Mouse (Mus musculus): Measurements from ENCODE around the gene Plcb4. TPM values are rescaled to one million over a fixed set of nuclear protein-coding genes. Genes with fewer than 3 reads are reported as not detected.
"Not testable (repeated sequence)": the region's sequence is repeated elsewhere in the genome, so short reads cannot be mapped to it uniquely, and the experiment has no call there.

Plcb4 gene
- polyA plus RNA-seq, 2 experiments from 2014 or later, result 19.5 to 19.6 TPM

DNA sequence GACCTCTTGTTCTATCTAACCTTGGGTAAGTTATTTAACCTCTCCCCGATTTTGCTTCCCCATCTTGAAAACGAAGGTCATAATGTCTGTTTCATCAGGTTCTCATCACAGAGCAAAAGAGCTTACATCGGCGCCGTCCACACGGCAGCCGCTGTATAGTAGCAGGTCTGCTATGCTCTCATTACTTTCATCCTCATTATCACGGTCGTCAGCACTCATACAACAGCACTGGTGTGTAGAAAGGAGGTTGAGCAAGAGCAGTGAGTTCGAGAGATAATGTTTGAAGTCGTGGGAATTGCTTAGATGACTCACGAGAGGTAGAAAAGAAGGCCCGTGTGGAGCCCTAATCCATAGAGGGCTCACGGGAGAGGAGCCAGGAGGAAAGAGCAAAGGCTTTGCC is 304.3 kb downstream of the Plcb4 start:
- ATAC-seq, result no peak

DNA sequence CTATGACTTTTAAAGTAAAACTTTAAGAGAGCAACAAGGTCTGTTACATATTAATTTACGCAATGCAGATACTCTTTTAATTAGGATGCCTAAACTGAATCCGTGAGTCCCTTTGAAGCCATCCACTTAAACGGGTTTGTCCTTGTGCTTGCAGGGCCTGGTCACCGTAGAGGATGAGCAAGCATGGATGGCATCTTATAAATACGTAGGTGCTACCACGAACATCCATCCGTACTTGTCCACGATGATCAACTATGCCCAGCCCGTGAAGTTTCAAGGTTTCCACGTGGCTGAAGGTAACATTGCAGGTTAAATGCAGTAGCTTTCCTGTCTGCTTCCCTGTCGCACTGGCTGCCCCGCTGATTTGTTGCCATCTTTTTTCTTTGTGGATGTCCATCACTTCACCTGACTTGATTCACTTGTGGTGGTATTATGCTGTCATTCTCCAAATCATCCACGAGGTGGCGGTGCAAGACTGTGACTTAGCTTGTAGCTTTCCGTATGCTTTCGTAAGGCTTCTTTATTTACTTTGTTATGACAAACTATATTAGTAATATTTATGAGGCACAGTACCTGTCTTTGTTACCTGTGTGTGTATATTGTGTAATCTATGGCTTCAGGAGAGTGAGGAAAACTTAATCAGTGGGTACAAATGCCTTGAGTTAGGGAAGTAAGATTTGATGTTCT is 308.2 kb downstream of the Plcb4 start:
- peak; percentile 59 for ATAC-seq

DNA sequence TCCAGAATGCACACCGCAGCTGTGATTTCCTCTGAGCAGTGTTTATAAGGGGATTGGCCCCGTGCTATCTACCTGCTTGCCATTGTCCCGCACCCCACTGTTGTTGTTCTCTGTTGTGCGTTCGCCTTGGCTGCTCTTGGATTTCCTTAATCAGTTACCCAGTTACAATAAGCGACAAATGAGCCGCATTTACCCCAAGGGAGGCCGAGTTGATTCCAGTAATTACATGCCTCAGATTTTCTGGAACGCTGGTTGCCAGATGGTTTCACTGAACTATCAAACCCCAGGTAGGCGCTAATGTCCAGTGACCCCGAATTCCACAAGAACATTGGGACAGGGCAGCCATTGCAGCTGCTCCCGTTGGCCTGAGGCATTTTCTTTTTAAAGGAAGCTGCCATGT is 309.3 kb downstream of the Plcb4 start:
- ATAC-seq, result no peak

DNA sequence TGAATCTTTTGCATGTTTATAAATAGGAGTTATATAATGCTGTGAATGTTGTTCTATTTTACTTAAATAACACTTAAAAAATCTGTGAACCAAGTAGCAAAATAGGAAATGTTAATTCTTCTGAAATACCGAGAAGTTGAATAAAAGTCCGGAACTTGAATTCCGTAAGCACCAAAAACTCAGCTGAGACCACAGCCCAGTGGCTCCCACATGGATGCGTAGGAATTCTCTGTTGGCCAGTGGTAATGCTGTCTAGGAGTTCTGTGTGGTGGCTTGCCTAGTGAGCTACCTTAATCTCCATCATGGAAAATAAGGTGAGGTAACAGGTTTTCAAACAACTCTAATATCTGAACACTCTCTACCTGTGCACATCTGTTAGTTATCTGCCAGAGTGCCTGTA is 312.1 kb downstream of the Plcb4 start:
- ATAC-seq, result no peak

DNA sequence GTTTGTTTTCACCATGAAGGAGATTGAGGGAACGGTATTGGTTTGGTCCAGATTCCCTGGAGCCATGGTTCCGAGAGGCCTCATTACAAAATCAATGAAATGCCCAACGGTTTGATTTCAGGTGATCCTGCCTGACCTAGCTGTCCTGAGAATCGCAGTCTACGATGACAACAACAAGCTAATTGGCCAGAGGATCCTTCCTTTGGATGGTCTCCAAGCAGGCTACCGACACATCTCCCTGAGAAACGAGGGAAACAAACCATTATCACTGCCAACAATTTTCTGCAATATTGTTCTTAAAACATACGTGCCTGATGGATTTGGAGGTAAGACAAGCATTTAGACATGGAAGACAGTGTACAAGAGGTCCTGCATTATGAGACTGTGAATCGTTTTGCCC is 317.2 kb downstream of the Plcb4 start:
- ATAC-seq, result no peak

DNA sequence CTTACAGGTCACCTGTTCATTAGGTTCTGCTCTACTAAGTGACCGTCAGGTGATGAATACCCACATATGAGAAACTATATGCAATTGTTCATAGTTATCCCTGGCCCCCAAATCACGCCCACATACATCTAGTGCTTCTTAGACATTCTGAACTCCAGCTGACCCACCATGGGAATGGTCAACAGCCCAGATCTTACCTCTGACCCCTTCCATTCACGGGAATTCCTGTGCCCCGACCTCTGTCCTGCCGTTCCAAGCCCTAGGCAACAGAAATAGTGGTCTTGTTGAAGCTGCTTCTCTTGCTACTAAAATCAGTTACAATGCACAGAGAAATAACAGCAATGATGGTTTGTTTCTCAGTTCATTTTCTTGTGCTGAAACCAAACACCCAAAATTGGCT is 320.0 kb downstream of the Plcb4 start:
- ATAC-seq, result no peak

DNA sequence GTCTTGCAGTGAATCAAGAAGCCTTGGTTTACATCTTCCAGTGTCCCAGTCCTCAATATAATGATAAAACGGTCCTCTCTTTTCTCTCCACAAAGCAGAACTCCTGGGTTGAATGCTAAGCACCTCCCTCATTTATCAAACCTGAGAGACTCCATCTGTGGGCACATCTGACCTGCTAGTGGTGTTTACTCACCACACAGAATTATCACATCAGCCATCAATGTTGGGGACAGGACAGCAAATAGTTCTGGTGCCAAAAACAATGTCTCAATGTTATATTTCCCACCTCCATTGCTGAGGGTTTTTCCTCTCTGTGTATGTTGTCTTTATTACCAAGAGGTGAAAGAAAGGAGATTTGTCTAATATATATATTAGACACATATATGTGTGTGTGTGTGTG is 321.6 kb downstream of the Plcb4 start:
- ATAC-seq, result no peak

DNA sequence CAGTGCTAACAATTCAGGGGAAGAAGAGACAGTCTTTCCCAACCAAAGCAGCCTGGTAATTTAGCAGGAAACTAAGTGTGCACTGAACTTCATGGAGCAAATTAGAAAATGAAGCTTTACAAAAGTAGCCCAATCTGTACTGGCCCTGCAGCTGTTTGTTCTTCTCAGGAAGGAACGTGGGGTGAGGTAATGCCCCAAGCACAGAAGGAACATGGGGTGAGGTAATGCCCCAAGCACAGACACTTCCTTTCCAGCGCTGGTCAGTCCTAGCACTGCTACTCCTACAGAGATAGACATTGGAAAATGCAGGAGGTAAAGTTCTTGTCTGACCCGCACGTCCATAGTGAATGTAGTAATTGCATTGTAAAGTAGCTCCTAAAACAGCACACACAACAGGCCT is 325.2 kb downstream of the Plcb4 start:
- ATAC-seq, result no peak

DNA sequence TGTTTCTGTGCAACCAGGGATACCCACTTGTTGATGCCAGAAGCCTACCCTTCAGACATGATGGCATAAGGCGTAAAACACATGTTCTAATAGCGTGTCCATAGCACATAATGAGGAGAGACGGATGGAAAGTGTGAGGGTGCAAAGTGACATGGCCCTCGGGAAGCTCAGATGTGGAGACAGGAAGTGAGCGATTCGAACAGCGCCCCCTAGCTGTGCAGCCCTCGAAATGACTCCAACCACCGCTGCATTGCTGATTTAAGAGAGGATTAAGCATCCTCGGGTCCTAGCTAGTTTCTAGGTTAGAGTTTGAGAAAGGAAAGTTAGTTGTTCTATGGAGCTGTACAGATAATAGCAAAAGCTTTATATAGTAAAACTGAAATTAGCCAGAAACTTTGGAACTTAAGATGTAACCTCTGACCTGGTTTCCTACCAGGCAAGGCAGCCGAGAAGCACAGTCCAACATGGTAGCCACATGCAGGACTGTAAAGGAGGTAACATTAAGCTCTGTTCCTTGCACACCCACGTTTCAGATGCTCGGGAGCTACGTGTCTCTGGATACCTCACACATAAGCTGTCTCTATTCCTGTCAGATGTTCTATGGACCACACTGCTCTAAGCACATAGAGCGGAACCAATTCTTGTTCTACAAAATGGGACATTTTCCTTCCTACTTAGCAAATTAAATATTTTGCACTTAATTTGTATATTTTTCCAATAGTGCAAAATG is 326.9 kb downstream of the Plcb4 start:
- ATAC-seq, result no peak

DNA sequence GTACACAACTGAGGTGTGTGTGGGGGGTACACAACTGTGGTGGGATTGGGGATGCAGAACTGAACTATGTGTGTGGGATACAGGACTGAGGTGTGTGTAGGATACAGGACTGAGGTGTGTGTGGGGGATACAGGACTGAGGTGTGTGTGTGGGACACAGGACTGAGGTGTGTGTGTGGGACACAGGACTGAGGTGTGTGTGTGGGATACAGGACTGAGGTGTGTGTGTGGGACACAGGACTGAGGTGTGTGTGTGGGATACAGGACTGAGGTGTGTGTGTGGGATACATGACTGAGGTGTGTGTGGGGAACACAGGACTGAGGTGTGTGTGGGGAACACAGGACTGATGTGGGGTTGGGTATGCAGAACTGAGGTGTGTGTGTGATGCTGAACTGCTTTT is 329.7 kb downstream of the Plcb4 start:
- ATAC-seq, result not testable (repeated sequence)

DNA sequence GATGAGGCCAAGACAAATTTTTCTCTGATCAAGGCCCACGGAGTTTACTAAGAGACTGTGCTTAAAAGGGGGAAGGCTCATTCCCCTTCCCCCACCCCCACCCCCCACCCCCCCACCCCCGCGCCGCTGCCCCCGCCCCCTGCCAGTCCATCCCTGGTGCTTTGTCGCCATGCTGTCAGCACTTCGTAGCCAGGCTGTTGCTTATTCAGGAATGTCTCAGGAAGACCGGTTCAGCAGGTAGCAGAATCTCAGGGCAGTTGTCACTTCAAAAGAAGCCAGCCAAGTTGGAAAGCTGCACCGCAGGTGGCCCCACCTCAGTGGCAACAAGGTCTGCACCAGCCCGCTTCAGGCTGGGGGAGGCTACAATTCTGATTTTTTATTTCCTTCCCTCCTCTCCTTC is 331.9 kb downstream of the Plcb4 start:
- not testable (repeated sequence) for ATAC-seq

DNA sequence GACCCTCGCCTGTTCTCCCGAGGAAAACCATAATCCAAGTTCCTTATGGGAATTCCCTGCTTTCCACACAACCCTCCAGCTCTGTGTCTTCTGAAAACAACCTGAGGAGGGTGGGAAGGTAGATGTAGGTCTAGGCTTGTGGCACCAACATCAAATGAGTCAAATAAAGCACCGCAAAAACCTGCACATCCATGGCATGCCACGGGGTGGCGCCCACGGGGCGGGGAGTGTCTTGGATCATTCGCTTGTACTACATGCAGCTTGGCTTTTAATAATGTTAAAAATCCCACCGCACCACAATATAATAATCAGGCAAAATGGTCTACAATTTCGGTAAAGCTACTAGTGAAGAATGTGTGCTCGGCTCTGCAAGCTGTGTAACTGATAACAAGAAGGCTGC is 334.5 kb downstream of the Plcb4 start:
- no peak for ATAC-seq

DNA sequence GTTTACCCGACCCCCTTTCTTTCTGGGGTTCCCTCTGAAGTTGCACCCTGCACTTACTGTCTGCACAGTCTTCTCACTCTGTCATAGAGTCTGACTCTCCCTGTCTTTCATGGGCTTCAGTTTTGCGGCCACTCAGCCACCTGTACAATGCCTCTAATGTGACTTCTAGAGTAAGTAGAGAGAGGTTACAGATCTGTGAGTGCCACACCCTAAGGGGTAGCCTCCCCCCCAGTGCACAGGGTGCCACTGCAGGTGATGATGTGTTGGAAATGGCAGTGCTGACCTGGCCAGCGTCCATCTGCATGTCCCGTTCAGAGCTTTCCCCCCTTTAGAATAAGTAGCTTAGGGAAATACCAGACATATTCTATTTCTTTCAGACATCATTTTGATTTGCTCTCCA is 336.4 kb downstream of the Plcb4 start:
- ATAC-seq, result no peak

DNA sequence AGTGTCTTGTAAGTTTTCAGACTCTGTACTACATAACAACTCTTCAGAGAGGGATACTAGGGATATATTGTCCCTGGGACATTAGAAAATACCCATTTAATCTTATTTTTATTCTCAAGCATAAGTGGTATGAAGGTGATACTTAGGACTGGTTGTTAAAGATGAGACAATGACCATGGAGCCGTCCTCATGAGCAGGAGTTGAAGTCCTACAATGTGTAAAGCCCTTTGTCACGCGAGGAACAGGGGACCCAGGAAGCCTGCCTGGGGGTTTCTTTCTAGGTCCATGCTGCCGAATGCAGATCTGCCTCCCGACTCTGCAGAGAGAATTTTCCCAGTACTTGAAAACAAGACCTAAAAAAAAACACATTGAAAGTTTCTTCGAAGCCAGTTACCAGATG is 338.1 kb downstream of the Plcb4 start:
- ATAC-seq, result no peak

DNA sequence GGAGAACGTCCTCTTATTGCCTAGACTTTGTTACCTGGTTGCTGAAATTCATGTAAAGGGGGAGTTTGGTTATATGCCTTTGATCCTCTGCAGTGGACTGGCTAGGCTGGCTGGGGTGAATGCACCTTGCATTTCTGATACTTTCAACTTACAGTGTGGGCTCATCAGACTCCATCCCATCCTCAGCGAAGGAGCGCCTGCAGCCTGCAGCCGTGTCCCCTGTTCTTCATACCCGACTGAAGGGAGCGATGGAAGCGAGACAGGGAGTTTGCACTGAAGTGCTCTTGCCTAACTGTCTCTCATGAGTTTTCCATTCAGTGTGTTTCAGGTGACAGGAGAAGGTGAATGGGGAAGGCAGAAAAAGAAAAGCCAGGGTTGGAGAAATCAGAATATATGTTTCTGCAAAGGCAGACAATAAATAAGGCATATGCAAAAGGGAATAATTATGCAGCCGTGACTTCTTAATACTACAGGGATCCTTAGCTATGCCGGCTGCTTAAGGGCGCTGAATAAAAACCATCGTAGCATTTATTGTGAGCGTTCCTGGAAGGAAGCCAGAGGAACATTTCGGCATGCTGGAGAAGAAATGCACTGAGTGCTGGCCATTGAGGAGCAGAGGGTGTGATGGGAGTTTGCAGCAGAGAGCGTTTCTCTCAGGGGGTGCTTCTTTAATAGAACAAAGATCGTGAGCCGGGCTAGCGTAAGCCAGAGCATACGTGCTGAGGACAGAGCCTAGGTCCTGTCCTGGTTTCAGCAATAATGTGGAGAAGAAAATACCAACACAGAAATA is 338.7 kb downstream of the Plcb4 start:
- ATAC-seq, result no peak

DNA sequence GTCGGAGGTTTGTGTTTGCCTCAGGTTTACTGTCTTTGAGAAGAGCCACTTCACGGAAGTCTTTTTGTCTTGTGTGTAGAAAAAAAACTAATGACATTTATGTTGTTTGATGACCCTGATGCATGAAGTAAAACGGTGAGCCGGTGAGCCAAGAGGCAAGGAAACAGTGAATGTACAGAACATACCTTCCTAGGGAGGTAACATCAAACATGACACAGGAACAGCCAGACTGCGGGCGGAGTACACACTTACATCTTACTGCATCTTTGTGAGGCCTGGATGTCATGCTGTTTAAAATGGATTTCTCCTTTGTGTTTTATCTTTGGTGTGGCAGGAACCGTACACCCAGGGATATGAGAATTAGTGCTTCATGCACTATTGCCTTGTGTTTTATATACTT is 340.1 kb downstream of the Plcb4 start:
- ATAC-seq, result no peak

DNA sequence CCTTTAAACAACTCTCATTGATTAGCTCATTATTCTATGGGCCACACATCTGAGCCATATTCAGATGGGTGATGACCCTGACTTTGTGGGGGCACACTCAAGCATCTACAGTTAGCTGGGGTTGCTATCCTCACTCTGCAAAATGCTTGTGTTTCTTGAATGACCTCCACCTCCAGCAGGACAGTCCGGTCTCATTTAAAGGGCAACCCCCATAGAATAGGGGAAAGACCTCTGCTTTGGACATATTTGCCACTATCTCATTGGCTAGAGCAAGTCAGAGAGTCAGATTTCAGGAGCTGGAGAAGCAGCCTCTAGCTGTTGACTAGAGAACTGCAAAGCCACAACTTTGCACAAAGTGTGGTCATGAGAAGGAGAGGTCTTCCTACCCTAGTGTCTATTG is 340.6 kb downstream of the Plcb4 start:
- ATAC-seq, result no peak

DNA sequence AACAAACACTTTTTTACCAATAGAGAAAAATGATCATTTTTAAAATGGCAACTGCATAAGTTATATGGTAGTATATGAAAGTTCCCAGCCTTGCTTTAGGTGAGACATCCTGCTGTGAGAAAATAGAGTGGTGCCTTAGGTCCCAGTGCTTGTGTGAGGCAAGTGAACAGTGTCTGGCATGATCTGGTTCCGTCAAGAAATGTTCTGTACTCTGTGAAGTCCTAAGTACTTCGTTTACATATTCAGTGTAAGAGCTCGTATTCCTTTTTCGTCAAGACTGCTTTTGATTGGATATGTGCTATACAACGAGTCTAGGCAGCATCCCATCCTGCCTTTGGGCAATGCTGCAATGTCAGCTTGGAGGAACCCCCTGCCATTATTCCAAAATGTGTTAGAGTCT is 342.1 kb downstream of the Plcb4 start:
- no peak for ATAC-seq

DNA sequence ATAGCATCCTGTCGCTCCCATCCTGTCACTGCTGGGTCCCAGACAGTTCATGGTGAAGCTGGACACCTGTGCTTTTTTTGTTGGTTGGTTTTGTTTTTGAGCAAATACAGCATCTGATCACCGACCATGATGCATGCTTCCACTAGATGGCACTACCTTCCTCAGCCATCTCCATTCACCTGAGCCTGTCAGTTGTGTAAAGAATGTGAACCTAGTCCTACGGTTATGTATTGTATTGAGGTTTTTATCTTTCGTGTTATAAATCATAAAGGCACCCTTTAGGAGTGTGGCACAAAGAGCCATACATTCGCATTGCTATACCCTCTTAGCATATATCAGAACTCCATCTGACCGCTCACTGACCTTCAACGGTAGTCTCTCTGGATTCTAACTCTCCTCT is 343.3 kb downstream of the Plcb4 start:
- ATAC-seq, result no peak

DNA sequence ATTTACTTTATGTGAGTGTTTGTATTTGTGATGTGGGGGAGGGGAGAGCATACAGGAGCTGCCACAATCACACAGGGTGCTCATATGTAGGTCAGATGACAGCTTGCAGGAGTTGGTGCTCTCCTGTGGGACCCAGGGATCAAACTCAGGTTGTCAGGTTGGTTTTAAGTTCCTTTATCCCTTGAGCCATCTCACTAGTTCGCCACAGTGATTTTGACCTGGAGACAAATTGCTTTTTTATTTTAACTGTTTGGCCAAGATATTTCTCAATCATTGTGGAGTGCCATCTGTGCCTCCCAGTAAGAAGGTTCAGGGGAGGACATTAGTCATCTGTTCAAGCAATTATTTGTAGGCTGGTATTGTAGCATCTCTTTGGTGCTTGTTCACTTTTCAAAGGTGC is 345.0 kb downstream of the Plcb4 start:
- ATAC-seq, result no peak

DNA sequence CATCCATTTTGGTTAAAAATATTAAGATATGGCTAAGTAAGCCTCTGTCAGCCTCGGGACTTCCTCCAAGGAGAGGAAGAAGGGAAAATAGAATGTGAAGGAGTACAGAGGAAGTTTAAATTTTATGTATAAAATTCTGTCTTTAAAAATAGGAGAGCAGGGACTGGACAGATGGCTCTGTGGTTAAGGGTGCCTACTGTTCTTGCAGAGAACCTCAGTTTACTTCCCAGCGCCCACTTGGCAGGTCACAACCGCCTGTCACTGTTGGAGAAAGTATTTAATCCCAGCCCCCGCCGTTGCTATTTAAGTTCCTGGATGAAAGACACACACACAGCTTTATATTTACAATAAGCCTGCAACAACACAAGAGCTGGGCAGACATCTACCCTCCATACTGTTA is 347.5 kb downstream of the Plcb4 start:
- ATAC-seq, result no peak

DNA sequence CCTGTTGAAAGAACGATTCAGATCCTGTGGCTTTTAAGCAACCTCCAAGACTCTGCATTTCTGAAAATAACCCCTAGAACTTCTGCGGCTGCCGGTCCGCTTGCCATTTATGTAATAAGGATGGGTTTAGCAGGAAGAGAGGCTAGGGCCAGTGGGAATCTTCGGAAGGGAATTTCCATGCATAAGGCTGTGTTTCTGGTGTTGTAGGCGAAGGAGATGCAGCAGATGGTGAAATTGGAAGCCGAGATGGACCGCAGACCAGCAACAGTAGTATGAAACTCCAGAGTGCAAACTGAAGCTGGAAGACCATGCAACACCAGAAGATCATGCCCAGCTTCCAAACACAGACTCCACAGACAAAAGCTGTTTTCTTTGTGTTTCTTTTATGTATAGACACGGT is 353.9 kb downstream of the Plcb4 start:
- ATAC-seq, result no peak

DNA sequence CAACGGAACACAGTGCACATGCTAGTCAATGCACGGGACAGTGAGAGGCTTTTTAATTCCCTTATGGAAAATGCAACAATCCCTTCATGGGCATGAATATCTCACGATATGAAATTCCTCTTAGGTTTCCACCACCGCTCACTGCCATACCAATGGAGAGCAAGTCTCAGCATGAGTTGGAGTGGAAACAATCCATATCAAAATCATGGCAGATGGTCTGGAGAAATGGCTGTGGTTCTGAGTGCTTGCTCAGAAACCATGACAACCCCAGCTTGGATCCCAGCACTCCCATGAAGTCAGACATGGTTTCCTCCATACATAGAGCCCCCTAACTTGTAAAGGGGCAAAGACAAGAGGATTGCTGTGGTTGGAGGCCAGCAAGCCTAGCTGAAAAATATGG is 389.7 kb downstream of the Plcb4 start:
- ATAC-seq, result no peak

Measured in activated CD4-positive, CD25-positive, alpha-beta regulatory T cell, adult 4 months (primary cell).